Mouse (Mus musculus): ENCODE data around the gene Fbxw21. TPM values are rescaled to one million over a fixed set of nuclear protein-coding genes. Genes with fewer than 3 reads are reported as not detected.
A peak's percentile ranks its signal among the peaks of the same experiment; 100 is the strongest.

Gene Fbxw21
- polyA plus RNA-seq, 1 experiment from 2014 or later, result not detected

GRCm38 (mm10) chr9:109097291-109097690, 64.5 kb downstream of the Fbxw21 start:
- no peaks in the 10 kb centered on the region for H3K9me3 ChIP-seq (replicated peaks)
- H3K27ac ChIP-seq, result peak overlapping the region; percentile 98
- no peaks in the 10 kb centered on the region for H3K27me3 ChIP-seq
- H3K4me1 ChIP-seq, result peaks cover 79% of the 10 kb centered on the region
- ATAC-seq (replicated peaks; ENCODE audit: low FRiP score), result no peak
- 20% methylated on average over 6 of the region's 6 CpGs for WGBS
- peak overlapping the region; percentile 86 for H3K4me2 ChIP-seq
- peak overlapping the region; percentile 67 for H3K4me3 ChIP-seq (replicated peaks)
- H3K9ac ChIP-seq, result peak overlapping the region; percentile 84; the same call in 1 of the 2 replicates
- peaks cover 21% of the 10 kb centered on the region for H3K36me3 ChIP-seq

GRCm38 (mm10) chr9:109096856-109097255, 65.0 kb downstream of the Fbxw21 start:
- peaks cover 78% of the 10 kb centered on the region for H3K4me1 ChIP-seq
- ATAC-seq (replicated peaks; ENCODE audit: low FRiP score), result peak; percentile 9; the same call in 1 of the 2 replicates
- H3K4me2 ChIP-seq, result peak overlapping the region; percentile 86
- peak overlapping the region; percentile 84 for H3K9ac ChIP-seq
- peak overlapping the region; percentile 67 for H3K4me3 ChIP-seq (replicated peaks)
- no peaks in the 10 kb centered on the region for H3K27me3 ChIP-seq
- H3K9me3 ChIP-seq (replicated peaks), result no peaks in the 10 kb centered on the region
- peak overlapping the region; percentile 98 for H3K27ac ChIP-seq
- WGBS, result 18% methylated on average over 6 of the region's 6 CpGs
- H3K36me3 ChIP-seq, result peaks cover 20% of the 10 kb centered on the region

- Histone ChIP-seq H3K27me3 (no peaks in the 10 kb centered on the region), H3K27ac (peak overlapping the region; percentile 98), H3K36me3 (peaks cover 21% of the 10 kb centered on the region), H3K4me2 (peak overlapping the region; percentile 86), H3K9me3 (replicated peaks) (no peaks in the 10 kb centered on the region), H3K4me1 (peaks cover 75% of the 10 kb centered on the region), H3K9ac (peak overlapping the region; percentile 84), H3K4me3 (replicated peaks) (peak overlapping the region; percentile 67)
- no peak for ATAC-seq (replicated peaks; ENCODE audit: low FRiP score)
- 20% methylated on average over 9 of the region's 9 CpGs for WGBS
Observed at GRCm38 (mm10) chr9:109096251-109096661, 65.6 kb downstream of the Fbxw21 start.

- H3K27me3 ChIP-seq, result no peaks in the 10 kb centered on the region
- peaks cover 14% of the 10 kb centered on the region for H3K36me3 ChIP-seq
- H3K4me2 ChIP-seq, result peak within 1 kb of the TSS; percentile 86
- peak; percentile 59 for ATAC-seq (replicated peaks; ENCODE audit: low FRiP score)
- peak within 1 kb of the TSS; percentile 98 for H3K27ac ChIP-seq
- peak within 1 kb of the TSS; percentile 67 for H3K4me3 ChIP-seq (replicated peaks)
- WGBS, result under 1% methylated on average over 89 of the region's 102 CpGs
- no peaks in the 10 kb centered on the region for H3K9me3 ChIP-seq (replicated peaks)
- peak within 1 kb of the TSS; percentile 84 for H3K9ac ChIP-seq
- peaks cover 80% of the 10 kb centered on the region for H3K4me1 ChIP-seq
Observed at GRCm38 (mm10) chr9:109095137-109095982, 66.5 kb downstream of the Fbxw21 start, which contains the start of gene Plxnb1. Gene Plxnb1, plus strand, starts transcription at chr9:109095389.

GRCm38 (mm10) chr9:109094553-109095136, 67.2 kb downstream of the Fbxw21 start:
- peak overlapping the region; percentile 86 for H3K4me2 ChIP-seq

GRCm38 (mm10) chr9:109093786-109094552, 67.9 kb downstream of the Fbxw21 start:
- ATAC-seq (replicated peaks; ENCODE audit: low FRiP score), result 0 out of 2 replicates have a peak, but pooled peaks have one; percentile 0
- WGBS, result 9% methylated on average over 11 of the region's 11 CpGs
- peaks cover 72% of the 10 kb centered on the region for H3K4me1 ChIP-seq
- H3K27ac ChIP-seq, result peak overlapping the region; percentile 98
- peak overlapping the region; percentile 86 for H3K4me2 ChIP-seq
- no peaks in the 10 kb centered on the region for H3K27me3 ChIP-seq
- H3K4me3 ChIP-seq (replicated peaks), result peak overlapping the region; percentile 67
- peak overlapping the region; percentile 84; the same call in 1 of the 2 replicates for H3K9ac ChIP-seq
- no peaks in the 10 kb centered on the region for H3K9me3 ChIP-seq (replicated peaks)
- peaks cover 17% of the 10 kb centered on the region for H3K36me3 ChIP-seq

More at GRCm38 (mm10) chr9:109094553-109095136, 67.2 kb downstream of the Fbxw21 start:
- Histone ChIP-seq H3K9ac (peak overlapping the region; percentile 84), H3K9me3 (replicated peaks) (no peaks in the 10 kb centered on the region), H3K27ac (peak overlapping the region; percentile 98), H3K27me3 (no peaks in the 10 kb centered on the region), H3K4me1 (peaks cover 79% of the 10 kb centered on the region), H3K4me3 (replicated peaks) (peak overlapping the region; percentile 67), H3K36me3 (peaks cover 15% of the 10 kb centered on the region)
- ATAC-seq (replicated peaks; ENCODE audit: low FRiP score), result peak; percentile 20
- under 1% methylated on average over 21 of the region's 21 CpGs for WGBS

GRCm38 (mm10) chr9:109092799-109093198, 69.0 kb downstream of the Fbxw21 start:
- no peak for ATAC-seq (replicated peaks; ENCODE audit: low FRiP score)
- no peaks in the 10 kb centered on the region for H3K27me3 ChIP-seq
- H3K27ac ChIP-seq, result peak overlapping the region; percentile 62; the same call in 1 of the 2 replicates
- no peak overlapping the region for H3K4me3 ChIP-seq (replicated peaks)
- no peak overlapping the region for H3K9ac ChIP-seq
- no peaks in the 10 kb centered on the region for H3K9me3 ChIP-seq (replicated peaks)
- 52% methylated on average over 6 of the region's 6 CpGs for WGBS
- H3K4me2 ChIP-seq, result no peak overlapping the region
- H3K36me3 ChIP-seq, result peaks cover 17% of the 10 kb centered on the region
- peaks cover 67% of the 10 kb centered on the region for H3K4me1 ChIP-seq

GRCm38 (mm10) chr9:109091802-109092201, 70.0 kb downstream of the Fbxw21 start:
- Histone ChIP-seq H3K4me3 (replicated peaks) (no peak overlapping the region), H3K9me3 (replicated peaks) (no peaks in the 10 kb centered on the region), H3K27me3 (no peaks in the 10 kb centered on the region), H3K27ac (no peak overlapping the region), H3K4me1 (peaks cover 63% of the 10 kb centered on the region), H3K4me2 (no peak overlapping the region), H3K36me3 (peaks cover 17% of the 10 kb centered on the region), H3K9ac (no peak overlapping the region)
- no peak for ATAC-seq (replicated peaks; ENCODE audit: low FRiP score)
- 89% methylated on average over 8 of the region's 8 CpGs for WGBS

GRCm38 (mm10) chr9:109090446-109090845, 71.4 kb downstream of the Fbxw21 start:
- H3K27me3 ChIP-seq, result no peaks in the 10 kb centered on the region
- H3K4me3 ChIP-seq (replicated peaks), result no peak overlapping the region
- H3K4me1 ChIP-seq, result peaks cover 54% of the 10 kb centered on the region
- no peak overlapping the region for H3K4me2 ChIP-seq
- 50% methylated on average over 15 of the region's 15 CpGs for whole genome bisulfite sequencing
- peaks cover 17% of the 10 kb centered on the region for H3K36me3 ChIP-seq
- peak overlapping the region; percentile 68 for H3K27ac ChIP-seq
- no peak overlapping the region for H3K9ac ChIP-seq
- no peak for ATAC-seq (replicated peaks; ENCODE audit: low FRiP score)
- no peaks in the 10 kb centered on the region for H3K9me3 ChIP-seq (replicated peaks)

Measured in kidney, embryonic 15.5 days (tissue).